Mouse (Mus musculus) kidney, postnatal 4 days (tissue): Measurements from ENCODE around the gene Zfp984.
"Not testable (repeated sequence)": the region's sequence is repeated elsewhere in the genome, so short reads cannot be mapped to it uniquely, and the experiment has no call there.

Source experiments
- DNase-seq, 2 experiments: peaks; one replicate each; pipeline ENCODE4 v3.0.0; 2021; ENCODE audit warnings: mixed read lengths in 2 of 2

Gene Zfp984

GRCm38 (mm10) chr4:147809292-147809965, at the start of gene Zfp984:
Zfp984 (minus strand) TSS chr4:147809788.
- peak; percentile 52 to 69 for DNase-seq

- DNase-seq: no peak
Measured at GRCm38 (mm10) chr4:147850776-147851175, 41.2 kb upstream of the Zfp984 start.

- no peak for DNase-seq
Measured at GRCm38 (mm10) chr4:147848584-147848991, 39.0 kb upstream of the Zfp984 start.

GRCm38 (mm10) chr4:147847614-147848583, 38.3 kb upstream of the Zfp984 start, which contains the start of gene Zfp933:
Zfp933 (minus strand) TSS chr4:147848366.
- DNase-seq: peak; percentile 60 to 74

- no peak for DNase-seq
Measured at GRCm38 (mm10) chr4:147842871-147843270, 33.3 kb upstream of the Zfp984 start.

GRCm38 (mm10) chr4:147839282-147839681, 29.7 kb upstream of the Zfp984 start:
- peak in 1 of 2 experiments; percentile 39 for DNase-seq

GRCm38 (mm10) chr4:147824389-147824788, 14.8 kb upstream of the Zfp984 start:
- no peak for DNase-seq

GRCm38 (mm10) chr4:147821414-147821813, 11.8 kb upstream of the Zfp984 start:
- DNase-seq: not testable (repeated sequence)

- not testable (repeated sequence) for DNase-seq
Measured at GRCm38 (mm10) chr4:147819659-147820058, 10.1 kb upstream of the Zfp984 start.

GRCm38 (mm10) chr4:147814592-147815167, 5.1 kb upstream of the Zfp984 start:
- no peak for DNase-seq

GRCm38 (mm10) chr4:147813249-147813765, 3.7 kb upstream of the Zfp984 start:
- no peak for DNase-seq

GRCm38 (mm10) chr4:147809966-147810304, 347 bp upstream of the Zfp984 start:
- DNase-seq: not testable (repeated sequence)

GRCm38 (mm10) chr4:147808483-147808882, 1.1 kb downstream of the Zfp984 start:
- DNase-seq: not testable (repeated sequence)

GRCm38 (mm10) chr4:147795308-147795707, 14.3 kb downstream of the Zfp984 start:
- not testable (repeated sequence) for DNase-seq

- DNase-seq: not testable (repeated sequence)
Measured at GRCm38 (mm10) chr4:147794026-147794665, 15.4 kb downstream of the Zfp984 start.

GRCm38 (mm10) chr4:147793390-147793916, 16.1 kb downstream of the Zfp984 start:
- not testable (repeated sequence) for DNase-seq

- not testable (repeated sequence) for DNase-seq
Measured at GRCm38 (mm10) chr4:147791729-147792128, 17.9 kb downstream of the Zfp984 start.

GRCm38 (mm10) chr4:147746255-147746654, 63.3 kb downstream of the Zfp984 start:
- not testable (repeated sequence) for DNase-seq

GRCm38 (mm10) chr4:147738636-147739369, 70.8 kb downstream of the Zfp984 start:
- DNase-seq: peak; percentile 9 to 14
